8 mouse cellular contexts compared by ENCODE assay signal in the genomic region with DNA sequence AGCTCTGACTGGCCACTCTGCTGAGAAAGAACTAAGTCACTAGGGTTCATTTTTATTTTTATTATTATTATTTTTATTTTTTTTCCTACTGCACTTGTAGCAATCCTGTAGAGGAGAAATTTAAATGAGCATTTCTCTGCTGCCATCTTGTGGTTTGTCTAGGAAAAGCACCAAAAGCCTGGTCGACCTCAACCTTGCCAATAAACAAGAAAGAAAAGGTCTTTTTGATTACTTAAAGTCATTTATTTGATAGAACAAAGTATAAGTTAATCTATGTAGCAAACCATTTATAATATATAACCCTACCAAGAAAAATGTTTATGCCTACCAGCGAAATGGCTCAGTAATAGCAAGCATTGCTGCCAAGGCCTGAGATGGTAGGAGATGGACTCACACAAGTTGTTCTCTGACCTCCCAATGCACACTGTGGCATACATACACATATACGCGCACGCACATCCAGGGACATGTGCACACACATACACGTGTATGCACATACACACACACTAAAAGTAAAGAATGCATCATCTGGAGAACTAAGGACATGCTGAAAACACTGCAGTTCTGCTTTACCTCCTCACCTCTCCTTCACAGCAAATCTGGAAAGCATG.
DNase-seq lines count a peak whose midpoint lies in the region; ATAC-seq lines count a peak whose summit lies in the region.

No protein-coding gene starts in this region.

- DNase-seq in cerebellum, adult 18-20 months: peak; percentile 37 to 66
- DNase-seq in cerebellum, adult 11-12 months: no peak
- DNase-seq in CD4-positive helper T cell, adult 2 months (ENCODE audit: low read depth, low spot score): peak; percentile 11
- DNase-seq in cerebellum, adult 8-10 months: peak; percentile 52
- peak; percentile 66 to 85 for DNase-seq in frontal cortex, postnatal 36 days (ENCODE audit: low spot score in 2 of 2)
- DNase-seq in large intestine, adult 2 months (ENCODE audit: low read depth, low spot score): peak; percentile 13
- peak; percentile 32 for DNase-seq in yolk sac, embryonic 10.5 days (ENCODE audit: low spot score)

- WGBS in large intestine, adult 2 months: 38% methylated on average over 6 of the region's 6 CpGs

- peak; percentile 68 for ATAC-seq in megakaryocyte progenitor cell, adult 5-6 weeks (replicated peaks; ENCODE audit: poor library complexity)
